Mouse (Mus musculus) heart, adult 9 months (tissue): ENCODE data around the gene Them7.

ENCODE experiments used
- DNase-seq, 2 experiments: peaks; one replicate each; pipeline ENCODE4 v3.0.0; 2022; ENCODE audit warnings: low spot score in 2 of 2

The Them7 gene

GRCm38 (mm10) chr2:105375261-105375660, 151.1 kb downstream of the Them7 start:
- DNase-seq, result no peak

GRCm38 (mm10) chr2:105375705-105376104, 151.6 kb downstream of the Them7 start:
- no peak for DNase-seq

DNA sequence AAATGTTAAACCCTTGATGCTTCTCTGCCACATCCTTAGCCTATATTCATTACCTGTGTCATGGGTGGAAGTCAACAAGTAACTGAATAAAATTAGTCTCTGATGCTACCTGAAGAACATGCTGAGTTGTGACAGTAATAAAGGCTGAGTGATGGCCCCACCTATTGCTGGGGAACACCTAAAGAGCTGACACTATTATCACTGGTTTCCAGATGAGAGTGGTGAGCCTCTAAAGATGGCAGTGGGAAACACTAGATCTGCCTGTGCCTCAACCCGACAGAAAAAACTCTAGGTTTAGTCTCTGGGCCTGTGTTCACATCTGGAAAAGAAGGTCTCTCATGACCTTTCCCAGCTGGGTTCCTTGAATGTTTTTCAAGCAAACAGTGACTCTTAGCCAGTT, 155.6 kb downstream of the Them7 start:
- no peak for DNase-seq

GRCm38 (mm10) chr2:105380757-105381319, 156.7 kb downstream of the Them7 start:
- DNase-seq, result no peak

- DNase-seq, result no peak
These were observed 158.9 kb downstream of the Them7 start for GRCm38 (mm10) chr2:105383063-105383462.

GRCm38 (mm10) chr2:105384998-105385397, 160.9 kb downstream of the Them7 start:
- DNase-seq, result no peak

DNA sequence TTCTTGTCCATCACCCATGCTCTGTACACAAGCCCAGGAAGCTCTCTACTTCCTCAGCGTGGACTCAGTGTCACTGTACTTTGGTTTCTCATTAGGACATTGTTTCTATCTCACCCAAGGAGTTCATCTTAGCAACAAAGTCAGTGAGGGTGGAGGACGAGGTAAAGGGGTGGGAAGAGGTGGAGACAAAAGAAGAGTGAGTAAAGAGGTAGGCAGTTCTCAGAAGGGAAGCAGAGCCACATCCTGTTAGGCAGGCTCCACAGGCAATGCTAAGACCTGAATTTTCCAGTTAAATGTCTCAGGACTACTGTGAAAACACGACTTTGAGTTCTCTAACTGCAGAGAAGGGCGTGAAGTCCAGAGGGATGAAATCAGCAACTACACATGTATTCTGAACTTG, 162.3 kb downstream of the Them7 start:
- DNase-seq, result no peak

DNA sequence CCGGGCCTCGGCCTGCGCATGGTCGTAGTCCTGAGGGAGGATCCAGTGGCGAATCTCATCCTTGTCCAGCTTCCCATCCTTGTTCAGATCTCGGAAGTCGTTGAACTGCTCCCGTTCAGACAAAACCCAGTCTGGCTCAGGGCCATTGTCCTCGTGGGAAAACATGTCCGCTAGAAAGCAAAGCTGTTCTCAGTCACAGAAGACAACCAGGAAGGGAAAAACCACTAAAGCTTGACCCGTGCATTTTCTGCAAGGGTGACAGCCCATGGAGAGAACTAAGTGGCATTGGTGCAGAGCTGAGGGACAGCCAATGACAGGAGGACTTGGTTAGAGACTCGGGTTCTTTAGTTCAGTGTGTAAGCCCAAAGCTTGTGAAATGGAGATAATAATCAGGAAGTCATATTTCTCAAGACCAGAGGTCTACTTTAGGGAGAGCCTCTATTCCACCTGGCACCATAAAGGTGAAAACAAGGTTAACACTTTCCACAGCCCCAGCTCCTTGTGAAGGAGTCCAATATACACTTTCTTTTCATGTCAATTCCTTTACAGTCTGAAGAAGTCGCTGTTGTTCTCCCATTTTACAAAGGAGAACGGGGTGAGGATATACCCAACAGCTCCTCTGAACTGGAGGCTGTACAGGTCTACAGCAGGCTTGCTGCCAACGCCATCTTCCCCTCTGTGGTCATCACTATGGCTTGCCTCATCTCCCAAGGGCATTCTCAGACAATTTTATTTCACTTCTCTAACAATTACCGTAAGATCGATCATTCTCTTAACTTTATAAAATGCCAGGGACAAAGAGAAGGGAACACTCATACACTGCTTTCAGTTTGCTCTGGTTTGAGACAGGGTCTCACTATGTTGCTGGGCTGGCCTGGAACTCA, 165.1 kb downstream of the Them7 start:
- no peak for DNase-seq

- no peak for DNase-seq
These were observed 166.7 kb downstream of the Them7 start for GRCm38 (mm10) chr2:105390653-105391413.

- no peak for DNase-seq
These were observed 167.3 kb downstream of the Them7 start for GRCm38 (mm10) chr2:105391414-105391784.

DNA sequence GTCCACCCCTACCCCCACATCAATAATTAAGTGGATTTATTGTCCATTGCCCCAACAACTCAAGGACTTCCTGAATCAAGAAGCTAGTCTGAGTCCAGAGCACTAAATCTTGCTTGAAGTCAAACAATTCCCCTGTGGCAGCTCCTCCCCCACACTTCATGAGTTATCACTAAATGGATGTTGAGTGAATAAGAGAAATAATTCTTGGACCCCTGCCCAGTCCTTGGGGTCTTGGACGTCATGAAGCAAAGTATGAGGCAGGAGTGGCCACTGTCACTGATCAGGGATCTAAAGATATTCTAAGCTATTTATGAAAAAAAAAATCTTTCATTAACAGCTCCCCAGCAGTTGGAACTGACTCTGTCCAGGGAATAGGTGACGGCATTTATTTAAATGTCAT, 168.4 kb downstream of the Them7 start:
- DNase-seq, result no peak

GRCm38 (mm10) chr2:105394375-105394774, 170.3 kb downstream of the Them7 start:
- DNase-seq, result no peak

DNA sequence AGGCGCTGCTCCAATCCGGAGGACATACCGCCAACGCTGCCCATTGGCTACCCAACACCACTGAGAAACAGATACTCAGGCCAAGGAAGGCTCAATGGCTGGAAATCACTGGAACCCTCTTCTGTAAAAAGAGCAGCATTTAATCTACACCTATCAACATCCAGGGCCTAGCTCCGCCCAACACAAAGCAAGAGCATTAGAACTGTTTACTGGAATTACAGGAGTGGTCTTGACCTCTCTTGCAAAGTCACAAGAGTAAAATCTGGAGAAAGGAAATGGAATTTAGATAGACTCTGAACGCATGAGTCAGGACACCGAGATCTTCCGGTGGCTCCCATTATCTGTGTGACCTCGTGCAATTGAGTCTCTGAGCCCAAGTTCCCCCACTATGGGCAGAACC, 171.9 kb downstream of the Them7 start:
- DNase-seq, result no peak

- DNase-seq, result no peak
These were observed 173.5 kb downstream of the Them7 start for GRCm38 (mm10) chr2:105397446-105398211.

DNA sequence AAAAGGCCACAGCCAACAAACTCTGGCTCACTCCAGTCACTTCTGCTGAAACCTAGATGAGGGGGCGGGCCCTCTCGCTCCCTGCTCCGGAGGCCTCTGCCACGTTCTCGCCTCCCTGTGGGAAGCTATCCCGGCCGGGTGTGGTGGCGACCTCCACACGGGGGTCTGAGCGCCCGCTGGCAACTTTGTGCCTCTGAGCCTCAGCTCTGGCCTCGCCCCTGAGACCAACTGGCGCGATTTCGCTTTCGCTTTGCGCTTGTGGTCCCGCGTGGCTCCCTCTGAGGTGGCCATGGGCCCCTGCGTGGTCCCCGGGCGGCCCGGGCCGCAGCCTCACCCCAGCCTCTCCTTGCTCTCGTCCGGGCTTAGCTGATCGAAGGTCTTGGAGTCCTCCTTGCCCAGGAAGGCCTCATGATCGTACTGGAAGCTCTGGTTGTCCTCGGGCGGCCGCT, 174.5 kb downstream of the Them7 start:
- DNase-seq, result peak; percentile 49 to 70

- DNase-seq, result peak; percentile 82
These were observed 175.2 kb downstream of the Them7 start, which contains the start of gene Rcn1 for GRCm38 (mm10) chr2:105399085-105399891. TSS of gene Rcn1 (minus strand) at chr2:105399319.

- no peak for DNase-seq
These were observed 176.4 kb downstream of the Them7 start for GRCm38 (mm10) chr2:105400558-105400957.

GRCm38 (mm10) chr2:105402180-105402579, 178.1 kb downstream of the Them7 start:
- no peak for DNase-seq

GRCm38 (mm10) chr2:105408511-105408910, 184.4 kb downstream of the Them7 start:
- peak; percentile 59 to 61 for DNase-seq

GRCm38 (mm10) chr2:105409253-105409652, 185.1 kb downstream of the Them7 start:
- no peak for DNase-seq

DNA sequence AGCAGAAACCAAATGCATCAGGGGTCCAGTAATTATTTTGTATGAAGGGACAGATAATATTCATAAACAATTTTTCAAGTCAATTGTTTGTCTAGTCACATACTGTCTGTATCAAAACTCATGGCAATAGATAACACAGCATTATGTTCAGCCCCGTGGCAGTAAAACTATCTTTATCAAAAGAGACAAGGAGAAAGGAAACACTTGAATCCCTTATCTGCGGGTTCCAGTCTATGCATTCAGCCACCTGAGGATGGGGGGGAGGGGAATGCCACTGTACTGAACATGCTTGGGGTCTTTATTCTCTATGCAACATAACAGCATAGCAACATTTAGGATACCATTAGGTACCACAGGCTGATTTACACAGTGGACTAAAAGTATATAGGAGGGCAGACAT, 190.2 kb downstream of the Them7 start:
- no peak for DNase-seq
